Mouse (Mus musculus) granulocyte monocyte progenitor cell, adult 5-6 weeks (primary cell): ENCODE measurements around the gene Abhd6. TPM values are rescaled to one million over a fixed set of nuclear protein-coding genes. Genes with fewer than 3 reads are reported as not detected.
A peak's percentile ranks its signal among the peaks of the same experiment; 100 is the strongest.
"Not testable (repeated sequence)": the region's sequence is repeated elsewhere in the genome, so short reads cannot be mapped to it uniquely, and the experiment has no call there.

Experiments
- ATAC-seq: replicated peaks from 2 replicates; pipeline ENCODE4 v1.8.0; 2016; ENCODE audit warnings: mild to moderate bottlenecking, moderate TSS enrichment, inconsistent platforms; ENCODE audit not compliant: poor library complexity, severe bottlenecking
- total RNA-seq, 2 experiments: library from RNA; stranded (forward) in 1 of 2; stranded (reverse) in 1 of 2; fragments of 200-712, 200-1000 nt in 1 of 2; fragments of >200 nt in 1 of 2; fragmentation: Nextera tagmentation in 1 of 2; gene quantifications; 2 replicates each; pipeline ENCODE4 v1.2.3; 2014 to 2017

Gene Abhd6
- total RNA-seq, 2 experiments from 2014 or later = 1.5 TPM; not detected in 1

DNA sequence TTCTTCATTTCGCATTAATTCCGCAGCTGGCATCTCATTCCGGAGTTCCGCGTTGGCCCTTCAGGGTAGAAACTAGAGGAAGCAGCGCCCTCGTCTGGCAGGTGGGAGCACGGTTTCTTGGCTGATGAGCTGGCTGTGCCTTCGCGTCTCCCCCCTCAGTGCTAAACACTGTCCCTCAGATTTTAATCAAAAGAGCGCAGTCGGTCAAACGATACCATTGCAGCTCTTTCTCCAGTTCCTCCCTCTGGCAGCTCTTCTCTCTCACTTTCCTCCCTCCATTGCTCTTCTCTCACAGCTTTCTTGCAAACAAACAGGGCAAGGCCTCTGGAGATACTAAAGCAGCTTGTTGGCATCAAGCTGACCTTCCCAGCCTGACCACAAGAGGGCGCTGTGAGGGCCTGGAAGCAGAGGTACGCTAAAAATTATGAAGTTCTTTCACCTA, 5.4 kb upstream of the Abhd6 start:
- peak; percentile 74 for ATAC-seq

- no peak for ATAC-seq
Observed at GRCm38 (mm10) chr14:7999030-7999429, 3.7 kb upstream of the Abhd6 start.

DNA sequence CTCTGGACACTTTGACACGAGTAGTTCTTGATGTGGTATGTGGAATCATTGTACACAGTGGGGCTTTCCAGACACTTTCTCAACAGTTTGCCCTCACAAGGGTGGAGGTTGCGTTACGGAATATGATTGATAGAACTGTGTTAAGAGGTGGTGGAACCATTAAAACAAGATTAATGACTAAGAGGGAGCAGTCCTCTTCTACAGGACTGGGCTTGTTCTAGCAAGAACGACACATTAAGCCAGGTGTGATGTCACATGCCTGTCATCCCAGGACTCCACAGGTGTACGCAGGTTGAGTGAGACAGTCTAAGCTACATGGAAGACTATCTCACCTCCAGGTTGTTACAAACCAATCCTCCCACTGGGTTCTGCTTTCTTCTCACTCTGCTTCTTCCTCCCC, 3.3 kb upstream of the Abhd6 start:
- no peak for ATAC-seq

- ATAC-seq = no peak
Observed at GRCm38 (mm10) chr14:8000247-8000646, 2.5 kb upstream of the Abhd6 start.

- 0 out of 2 replicates have a peak, but pooled peaks have one; percentile 6 for ATAC-seq
Observed at GRCm38 (mm10) chr14:8000831-8001685, 1.6 kb upstream of the Abhd6 start.

- peak; percentile 20; the same call in 1 of the 2 replicates for ATAC-seq
Observed at GRCm38 (mm10) chr14:8003093-8003670, 480 bp downstream of the Abhd6 start.

DNA sequence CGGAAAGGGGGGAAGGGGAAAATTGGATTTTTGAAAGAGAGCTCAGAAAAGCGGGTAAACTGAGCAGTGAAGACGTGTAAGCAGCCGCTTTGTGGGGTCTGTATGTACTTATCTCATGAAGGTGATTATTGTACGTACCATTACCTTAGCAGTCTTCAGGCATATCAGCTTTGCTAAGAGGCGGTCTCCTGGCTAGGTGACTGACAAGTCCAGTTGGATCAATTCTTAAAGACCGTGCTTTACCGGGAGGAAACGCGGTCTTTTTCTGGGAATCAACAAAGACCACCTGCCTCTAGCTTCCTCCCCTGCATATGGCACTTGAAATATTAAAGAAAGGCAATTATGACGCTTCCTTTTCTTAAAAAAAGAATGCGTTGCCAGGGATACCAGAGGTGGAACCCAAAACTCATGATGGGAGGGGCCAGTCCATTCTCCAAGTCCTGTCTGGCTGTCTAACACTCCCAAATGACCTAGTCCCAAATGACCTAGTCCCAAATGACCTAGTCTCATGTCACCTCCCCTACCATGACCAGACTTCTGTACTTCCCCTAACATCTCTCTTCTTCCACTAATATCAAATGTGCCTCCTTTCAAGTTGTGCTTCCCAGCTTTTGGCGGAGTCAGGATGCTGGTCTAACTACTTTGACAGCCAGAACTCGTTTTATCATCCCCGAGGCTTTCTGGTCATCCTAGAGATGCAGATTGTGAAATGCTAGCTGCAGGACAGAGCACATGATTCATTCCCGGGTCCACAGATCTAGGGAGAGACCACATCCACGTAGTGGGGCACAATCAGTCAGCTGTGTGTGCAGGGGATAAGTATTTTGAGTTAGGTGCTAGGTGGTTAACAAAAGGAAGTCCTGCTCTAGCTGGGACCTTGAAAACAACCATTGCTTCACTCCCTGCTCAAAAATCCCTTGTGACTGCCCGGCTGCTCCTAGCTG, 1.3 kb downstream of the Abhd6 start:
- ATAC-seq = peak; percentile 34

DNA sequence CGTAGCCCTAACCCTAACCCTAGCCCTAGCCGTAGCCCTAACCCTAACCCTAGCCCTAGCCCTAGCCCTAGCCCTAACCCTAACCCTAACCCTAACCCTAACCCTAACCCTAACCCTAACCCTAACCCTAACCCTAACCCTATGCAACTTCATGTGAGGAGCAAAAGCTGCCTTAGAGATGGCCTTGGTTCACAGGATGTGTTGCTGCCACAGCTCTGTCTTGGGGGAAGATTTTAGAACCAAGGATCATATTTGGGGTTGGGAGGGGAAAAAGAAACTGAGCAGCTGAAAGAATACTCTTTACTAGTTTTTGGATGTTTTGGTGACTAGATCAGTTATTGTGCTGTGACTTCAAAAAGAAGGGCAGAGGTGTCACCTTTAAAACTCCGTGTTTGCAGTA, 3.4 kb downstream of the Abhd6 start:
- not testable (repeated sequence) for ATAC-seq

- no peak for ATAC-seq
Observed at GRCm38 (mm10) chr14:8007084-8007483, 4.4 kb downstream of the Abhd6 start.

DNA sequence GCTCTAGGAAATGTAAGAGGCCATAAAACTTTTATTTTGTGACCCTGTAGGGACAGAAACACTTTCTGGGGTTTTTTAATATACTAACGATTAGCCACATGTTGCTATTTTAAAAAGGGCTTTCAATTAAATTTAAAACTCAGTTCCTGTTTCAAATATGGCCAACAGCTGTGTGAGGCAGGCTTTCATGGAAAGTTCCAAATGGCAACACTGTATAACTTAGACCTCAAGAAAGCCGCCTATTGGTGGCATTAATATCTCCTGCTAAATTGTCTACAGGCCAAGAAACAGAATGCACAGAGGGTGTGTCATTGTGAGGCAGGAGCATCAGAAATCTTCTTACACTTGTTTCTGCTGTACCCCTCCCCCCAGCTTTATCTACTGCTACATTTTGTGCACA, 4.8 kb downstream of the Abhd6 start:
- no peak for ATAC-seq

- ATAC-seq = no peak
Observed at GRCm38 (mm10) chr14:8007923-8008322, 5.2 kb downstream of the Abhd6 start.

GRCm38 (mm10) chr14:8011297-8011696, 8.6 kb downstream of the Abhd6 start:
- ATAC-seq = no peak

- ATAC-seq = no peak
Observed at GRCm38 (mm10) chr14:8011938-8012337, 9.2 kb downstream of the Abhd6 start.

DNA sequence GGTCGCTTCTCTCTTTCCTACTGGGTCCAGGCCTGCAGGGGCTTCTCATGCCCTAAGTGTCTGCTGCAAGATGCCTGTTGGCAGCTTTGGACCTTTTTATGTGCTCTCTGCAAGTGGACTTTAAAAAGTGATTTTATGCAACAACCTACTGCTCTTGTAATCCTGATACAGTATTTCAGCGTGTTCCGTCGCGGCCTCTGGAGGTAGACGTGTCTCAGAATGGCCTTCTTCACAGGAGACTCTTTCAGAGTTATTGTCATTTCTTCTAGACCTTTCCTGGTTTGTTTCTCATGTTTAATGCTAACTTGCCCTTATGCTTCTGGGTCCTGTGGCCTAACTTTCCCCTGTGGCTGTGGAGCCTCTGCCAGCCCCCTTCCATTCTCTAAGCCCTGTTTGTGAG, 13.1 kb downstream of the Abhd6 start:
- no peak for ATAC-seq

- no peak for ATAC-seq
Observed at GRCm38 (mm10) chr14:8016276-8016675, 13.6 kb downstream of the Abhd6 start.

GRCm38 (mm10) chr14:8016951-8017350, 14.2 kb downstream of the Abhd6 start:
- ATAC-seq = no peak

DNA sequence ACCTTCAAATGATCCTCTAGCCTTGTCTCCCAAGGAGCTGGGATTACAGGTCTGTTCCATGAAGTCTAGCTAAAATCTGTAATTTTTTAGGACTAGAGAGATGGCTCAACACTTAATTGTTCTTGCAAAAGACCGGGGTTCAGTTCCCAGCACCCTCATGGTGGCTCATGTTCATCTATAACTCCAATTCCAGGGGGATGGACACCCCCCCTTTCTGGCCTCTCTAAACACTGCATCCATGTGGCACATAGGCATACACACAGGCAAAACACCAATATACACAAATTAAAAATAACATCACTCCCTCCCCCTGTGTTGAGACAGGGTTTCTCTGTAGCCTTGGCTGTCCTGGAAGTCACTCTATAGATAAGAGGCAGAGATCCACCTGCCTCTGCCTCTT, 17.3 kb downstream of the Abhd6 start:
- ATAC-seq = no peak

- ATAC-seq = no peak
Observed at GRCm38 (mm10) chr14:8020546-8020945, 17.8 kb downstream of the Abhd6 start.

DNA sequence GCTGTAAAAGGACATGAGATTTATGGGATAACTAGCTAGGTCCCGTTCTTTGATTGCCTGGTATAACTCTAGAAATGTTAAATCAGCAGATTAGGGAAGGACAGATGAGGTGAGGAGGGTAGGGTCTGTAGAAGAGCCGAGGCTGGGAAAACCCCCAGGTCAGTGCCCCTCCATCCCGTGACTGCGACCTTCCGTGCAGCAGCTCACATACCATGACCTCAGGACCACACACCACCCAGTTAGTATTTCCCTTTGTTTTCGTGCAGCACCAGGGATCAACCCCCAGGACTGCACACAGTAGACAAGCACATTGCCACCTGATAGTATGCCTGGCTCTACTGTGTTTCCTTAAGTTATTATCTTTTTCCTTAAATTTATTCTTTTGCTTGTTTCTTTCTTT, 21.8 kb downstream of the Abhd6 start:
- no peak for ATAC-seq

DNA sequence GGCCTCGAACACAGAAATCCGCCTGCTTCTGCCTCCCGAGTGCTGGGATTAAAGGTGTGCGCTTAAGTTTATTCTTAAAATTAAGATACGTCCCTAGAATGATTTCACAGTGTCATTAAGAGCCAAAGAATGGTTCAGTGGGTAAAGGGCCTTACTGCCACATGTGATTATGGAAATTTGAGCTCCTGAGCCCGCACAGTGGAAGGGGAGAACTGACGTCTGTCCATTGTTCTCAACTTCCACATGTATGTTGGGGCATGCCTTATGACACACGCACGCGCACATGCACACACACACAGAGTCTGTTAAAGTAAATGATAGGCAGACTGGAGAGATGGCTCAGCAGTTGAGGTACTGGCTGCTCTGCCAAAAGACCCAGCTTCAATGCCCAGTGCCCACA, 22.2 kb downstream of the Abhd6 start:
- no peak for ATAC-seq
